Mouse (Mus musculus): ENCODE measurements around the gene Galnt17. TPM values are rescaled to one million over a fixed set of nuclear protein-coding genes. Genes with fewer than 3 reads are reported as not detected.

The Galnt17 gene
- polyA plus RNA-seq, 1 experiment from 2014 or later = 5.8 TPM

- WGBS = 75% methylated on average over 4 of the region's 4 CpGs
- Histone ChIP-seq H3K27ac (replicated peaks; ENCODE audit: low read depth, low read length) (no peak overlapping the region), H3K9me3 (ENCODE audit: control insufficient read depth, low read length) (no peaks in the 10 kb centered on the region), H3K36me3 (ENCODE audit: control insufficient read depth, insufficient read depth, low read length) (no peaks in the 10 kb centered on the region), H3K4me2 (ENCODE audit: low read length) (no peak overlapping the region), H3K9ac (replicated peaks; ENCODE audit: low read length) (no peak overlapping the region), H3K27me3 (ENCODE audit: control insufficient read depth, insufficient read depth, low read length) (no peaks in the 10 kb centered on the region), H3K4me3 (replicated peaks; ENCODE audit: low read depth, low read length) (no peak overlapping the region), H3K4me1 (ENCODE audit: control insufficient read depth, insufficient read depth, low read length) (no peaks in the 10 kb centered on the region)
- ATAC-seq (ENCODE audit: low FRiP score, low TSS enrichment) = no peak
- no peak for DNase-seq
These were observed 165.7 kb downstream of the Galnt17 start for GRCm38 (mm10) chr5:131142606-131143005.

- Histone ChIP-seq H3K4me2 (ENCODE audit: low read length) (no peak overlapping the region), H3K9me3 (ENCODE audit: control insufficient read depth, low read length) (no peaks in the 10 kb centered on the region), H3K36me3 (ENCODE audit: control insufficient read depth, insufficient read depth, low read length) (no peaks in the 10 kb centered on the region), H3K27me3 (ENCODE audit: control insufficient read depth, insufficient read depth, low read length) (no peaks in the 10 kb centered on the region), H3K9ac (replicated peaks; ENCODE audit: low read length) (no peak overlapping the region), H3K27ac (replicated peaks; ENCODE audit: low read depth, low read length) (no peak overlapping the region), H3K4me3 (replicated peaks; ENCODE audit: low read depth, low read length) (no peak overlapping the region), H3K4me1 (ENCODE audit: control insufficient read depth, insufficient read depth, low read length) (no peaks in the 10 kb centered on the region)
- ATAC-seq (ENCODE audit: low FRiP score, low TSS enrichment) = no peak
- DNase-seq = no peak
These were observed 173.5 kb downstream of the Galnt17 start for GRCm38 (mm10) chr5:131134809-131135208.

- no peak for DNase-seq
- WGBS = 76% methylated on average over 8 of the region's 8 CpGs
- Histone ChIP-seq H3K27me3 (ENCODE audit: control insufficient read depth, insufficient read depth, low read length) (no peaks in the 10 kb centered on the region), H3K4me2 (ENCODE audit: low read length) (no peak overlapping the region), H3K36me3 (ENCODE audit: control insufficient read depth, insufficient read depth, low read length) (no peaks in the 10 kb centered on the region), H3K9me3 (ENCODE audit: control insufficient read depth, low read length) (no peaks in the 10 kb centered on the region), H3K4me3 (replicated peaks; ENCODE audit: low read depth, low read length) (no peak overlapping the region), H3K9ac (replicated peaks; ENCODE audit: low read length) (no peak overlapping the region), H3K27ac (replicated peaks; ENCODE audit: low read depth, low read length) (no peak overlapping the region), H3K4me1 (ENCODE audit: control insufficient read depth, insufficient read depth, low read length) (no peaks in the 10 kb centered on the region)
- no peak for ATAC-seq (ENCODE audit: low FRiP score, low TSS enrichment)
These were observed 187.9 kb downstream of the Galnt17 start for GRCm38 (mm10) chr5:131120296-131120840.

GRCm38 (mm10) chr5:131119896-131120295 lies 188.4 kb downstream of the Galnt17 start:
- Histone ChIP-seq H3K9ac (replicated peaks; ENCODE audit: low read length) (no peak overlapping the region), H3K27ac (replicated peaks; ENCODE audit: low read depth, low read length) (no peak overlapping the region), H3K4me3 (replicated peaks; ENCODE audit: low read depth, low read length) (no peak overlapping the region), H3K4me1 (ENCODE audit: control insufficient read depth, insufficient read depth, low read length) (no peaks in the 10 kb centered on the region), H3K36me3 (ENCODE audit: control insufficient read depth, insufficient read depth, low read length) (no peaks in the 10 kb centered on the region), H3K27me3 (ENCODE audit: control insufficient read depth, insufficient read depth, low read length) (no peaks in the 10 kb centered on the region), H3K4me2 (ENCODE audit: low read length) (no peak overlapping the region), H3K9me3 (ENCODE audit: control insufficient read depth, low read length) (no peaks in the 10 kb centered on the region)
- 80% methylated on average over 4 of the region's 4 CpGs for WGBS
- DNase-seq (no peak), ATAC-seq (ENCODE audit: low FRiP score, low TSS enrichment) (no peak)

- Histone ChIP-seq H3K4me1 (ENCODE audit: control insufficient read depth, insufficient read depth, low read length) (no peaks in the 10 kb centered on the region), H3K9me3 (ENCODE audit: control insufficient read depth, low read length) (no peaks in the 10 kb centered on the region), H3K36me3 (ENCODE audit: control insufficient read depth, insufficient read depth, low read length) (no peaks in the 10 kb centered on the region), H3K4me2 (ENCODE audit: low read length) (no peak overlapping the region), H3K9ac (replicated peaks; ENCODE audit: low read length) (no peak overlapping the region), H3K4me3 (replicated peaks; ENCODE audit: low read depth, low read length) (no peak overlapping the region), H3K27me3 (ENCODE audit: control insufficient read depth, insufficient read depth, low read length) (no peaks in the 10 kb centered on the region), H3K27ac (replicated peaks; ENCODE audit: low read depth, low read length) (no peak overlapping the region)
- no peak for ATAC-seq (ENCODE audit: low FRiP score, low TSS enrichment)
- 91% methylated on average over 5 of the region's 5 CpGs for WGBS
- no peak for DNase-seq
These were observed 190.8 kb downstream of the Galnt17 start for GRCm38 (mm10) chr5:131117391-131118040.

- Histone ChIP-seq H3K9ac (replicated peaks; ENCODE audit: low read length) (no peak overlapping the region), H3K4me1 (ENCODE audit: control insufficient read depth, insufficient read depth, low read length) (no peaks in the 10 kb centered on the region), H3K36me3 (ENCODE audit: control insufficient read depth, insufficient read depth, low read length) (no peaks in the 10 kb centered on the region), H3K27me3 (ENCODE audit: control insufficient read depth, insufficient read depth, low read length) (no peaks in the 10 kb centered on the region), H3K4me3 (replicated peaks; ENCODE audit: low read depth, low read length) (no peak overlapping the region), H3K4me2 (ENCODE audit: low read length) (no peak overlapping the region), H3K27ac (replicated peaks; ENCODE audit: low read depth, low read length) (no peak overlapping the region), H3K9me3 (ENCODE audit: control insufficient read depth, low read length) (no peaks in the 10 kb centered on the region)
- DNase-seq (no peak), ATAC-seq (ENCODE audit: low FRiP score, low TSS enrichment) (no peak)
- 39% methylated on average over 5 of the region's 5 CpGs for WGBS
These were observed 194.3 kb downstream of the Galnt17 start for GRCm38 (mm10) chr5:131113850-131114470.

- DNase-seq = no peak
- no peak overlapping the region for H3K27ac ChIP-seq (replicated peaks; ENCODE audit: low read depth, low read length)
- no peaks in the 10 kb centered on the region for H3K36me3 ChIP-seq (ENCODE audit: control insufficient read depth, insufficient read depth, low read length)
- ATAC-seq (ENCODE audit: low FRiP score, low TSS enrichment) = no peak
- no peaks in the 10 kb centered on the region for H3K27me3 ChIP-seq (ENCODE audit: control insufficient read depth, insufficient read depth, low read length)
- H3K9ac ChIP-seq (replicated peaks; ENCODE audit: low read length) = no peak overlapping the region
- H3K4me3 ChIP-seq (replicated peaks; ENCODE audit: low read depth, low read length) = no peak overlapping the region
- no peak overlapping the region for H3K4me2 ChIP-seq (ENCODE audit: low read length)
- 97% methylated on average over 1 of the region's 1 CpGs for WGBS
- no peaks in the 10 kb centered on the region for H3K4me1 ChIP-seq (ENCODE audit: control insufficient read depth, insufficient read depth, low read length)
- no peaks in the 10 kb centered on the region for H3K9me3 ChIP-seq (ENCODE audit: control insufficient read depth, low read length)
These were observed 201.1 kb downstream of the Galnt17 start for GRCm38 (mm10) chr5:131107188-131107587.

- H3K9ac ChIP-seq (replicated peaks; ENCODE audit: low read length) = no peak overlapping the region
- no peak overlapping the region for H3K4me3 ChIP-seq (replicated peaks; ENCODE audit: low read depth, low read length)
- no peak for ATAC-seq (ENCODE audit: low FRiP score, low TSS enrichment)
- H3K27ac ChIP-seq (replicated peaks; ENCODE audit: low read depth, low read length) = no peak overlapping the region
- WGBS = 93% methylated on average over 4 of the region's 4 CpGs
- no peak for DNase-seq
- H3K4me1 ChIP-seq (ENCODE audit: control insufficient read depth, insufficient read depth, low read length) = no peaks in the 10 kb centered on the region
- no peak overlapping the region for H3K4me2 ChIP-seq (ENCODE audit: low read length)
- H3K9me3 ChIP-seq (ENCODE audit: control insufficient read depth, low read length) = 0 out of 2 replicates have a peak, but pooled peaks cover 5% of the 10 kb centered on the region
- no peaks in the 10 kb centered on the region for H3K27me3 ChIP-seq (ENCODE audit: control insufficient read depth, insufficient read depth, low read length)
- H3K36me3 ChIP-seq (ENCODE audit: control insufficient read depth, insufficient read depth, low read length) = no peaks in the 10 kb centered on the region
These were observed 211.5 kb downstream of the Galnt17 start for GRCm38 (mm10) chr5:131096824-131097223.

- Histone ChIP-seq H3K9me3 (ENCODE audit: control insufficient read depth, low read length) (0 out of 2 replicates have a peak, but pooled peaks cover 5% of the 10 kb centered on the region), H3K27ac (replicated peaks; ENCODE audit: low read depth, low read length) (no peak overlapping the region), H3K4me3 (replicated peaks; ENCODE audit: low read depth, low read length) (no peak overlapping the region), H3K27me3 (ENCODE audit: control insufficient read depth, insufficient read depth, low read length) (no peaks in the 10 kb centered on the region), H3K9ac (replicated peaks; ENCODE audit: low read length) (no peak overlapping the region), H3K36me3 (ENCODE audit: control insufficient read depth, insufficient read depth, low read length) (no peaks in the 10 kb centered on the region), H3K4me1 (ENCODE audit: control insufficient read depth, insufficient read depth, low read length) (no peaks in the 10 kb centered on the region), H3K4me2 (ENCODE audit: low read length) (no peak overlapping the region)
- DNase-seq (no peak), ATAC-seq (ENCODE audit: low FRiP score, low TSS enrichment) (no peak)
- WGBS = 92% methylated on average over 1 of the region's 1 CpGs
These were observed 212.7 kb downstream of the Galnt17 start for GRCm38 (mm10) chr5:131095635-131096034.
